Comparison of ENCODE assay signal across 8 mouse cellular contexts in the genomic region with DNA sequence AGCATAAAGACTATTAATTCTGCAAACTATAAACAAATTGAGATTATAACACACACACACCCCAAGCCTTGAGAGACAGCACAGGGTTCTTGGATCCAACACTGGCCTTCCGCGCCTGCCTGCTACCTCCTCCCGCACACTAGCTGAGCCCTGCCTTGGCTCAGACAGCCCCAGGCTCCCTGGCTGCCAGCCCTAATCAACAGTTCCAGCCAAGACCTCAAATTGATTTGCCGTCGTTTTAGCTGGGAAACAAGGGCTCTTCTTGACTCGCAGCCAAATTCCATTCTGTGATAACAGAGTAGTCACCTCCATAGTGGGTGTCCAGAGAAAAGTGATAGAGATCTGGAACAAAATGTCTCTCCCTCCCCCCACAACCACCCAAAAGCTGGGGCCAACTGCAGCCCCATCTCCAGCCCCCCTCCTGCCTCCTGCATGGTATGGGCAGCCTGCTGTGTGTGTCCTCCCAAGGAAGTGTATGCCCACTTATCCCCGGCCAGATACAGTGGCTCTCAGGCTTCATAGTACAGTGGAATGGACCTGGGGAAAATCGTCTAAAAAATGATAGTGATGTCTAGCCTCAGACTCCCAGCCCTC. TPM values are rescaled to one million over a fixed set of nuclear protein-coding genes. Genes with fewer than 3 reads are reported as not detected.
DNase-seq lines count a peak whose midpoint lies in the region.

No protein-coding gene starts in this region.

- peak; percentile 59 to 77 for DNase-seq in layer of hippocampus, postnatal 10 days (ENCODE audit: low spot score in 2 of 2)
- DNase-seq in layer of hippocampus, adult 9-11 months: no peak
- DNase-seq in adipocyte (ENCODE audit: low spot score): peak; percentile 32
- peak; percentile 52 for DNase-seq in cerebellum, adult 8-10 months
- peak; percentile 20 for DNase-seq in kidney, postnatal 14 days
- DNase-seq in embryo, embryonic 10.5 days (ENCODE audit: low spot score): no peak
- no peak for DNase-seq in gastrocnemius, postnatal 10 days
- DNase-seq in natural killer cell, adult 2 months (ENCODE audit: low spot score in 2 of 2): no peak

RNA-seq across cellular contexts. Expression of a gene that starts 18.9 kb away (rescaled TPM):
- total RNA-seq in layer of hippocampus, postnatal 10 days (2021): 100 to 1,000 TPM; 686 to 743 TPM
- total RNA-seq in gastrocnemius, postnatal 10 days (2021): 10 to 100 TPM in 1 of 2 experiments, 1 to 10 TPM in 1; 8.9 to 11.0 TPM

Comparison
In these comparisons a context has a peak if more than half of its experiments do, and no peak if none do; other contexts are left out.
1. DNase-seq: peak in layer of hippocampus, postnatal 10 days (2 of 2), adipocyte (single experiment), cerebellum, adult 8-10 months (single experiment) and kidney, postnatal 14 days (single experiment); none in layer of hippocampus, adult 9-11 months (single experiment), embryo, embryonic 10.5 days (single experiment), gastrocnemius, postnatal 10 days (single experiment) and natural killer cell, adult 2 months (0 of 2).
2. RNA of a gene that starts 18.9 kb away (total RNA-seq): 686 to 743 TPM in layer of hippocampus, postnatal 10 days; 8.9 to 11.0 TPM in gastrocnemius, postnatal 10 days; every median in the first group is over 10 times any median in the second.